Mouse (Mus musculus): ENCODE results near the gene Stard10. TPM values are rescaled to one million over a fixed set of nuclear protein-coding genes. Genes with fewer than 3 reads are reported as not detected.

Stard10 gene
- polyA plus RNA-seq, 1 experiment from 2014 or later = 15.6 TPM

DNA sequence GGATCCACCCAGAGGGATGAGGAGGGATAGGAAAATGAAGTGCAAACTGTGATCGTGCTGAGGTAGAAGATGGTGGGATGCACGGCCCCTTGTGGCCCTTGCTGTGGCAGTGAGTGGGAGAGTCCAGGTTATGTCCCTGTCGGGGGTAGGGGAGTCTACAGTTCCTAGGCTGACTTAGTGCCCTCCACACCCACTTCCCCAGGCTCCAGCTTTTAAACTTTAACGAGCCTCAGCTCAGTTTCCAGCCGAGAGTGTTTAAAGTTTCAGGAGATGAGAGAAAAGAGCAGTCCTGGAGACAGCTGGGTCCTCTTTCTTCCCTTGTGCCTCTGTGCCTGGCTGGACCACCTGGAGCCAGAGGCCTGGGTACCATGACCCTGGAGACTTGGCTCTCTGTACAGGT is 10.4 kb downstream of the Stard10 start:
- Histone ChIP-seq H3K9me3 (replicated peaks; ENCODE audit: control insufficient read depth, low read length) (no peaks in the 10 kb centered on the region), H3K36me3 (replicated peaks; ENCODE audit: control insufficient read depth, insufficient read depth, low read depth, low read length) (no peaks in the 10 kb centered on the region), H3K4me2 (ENCODE audit: low read depth, low read length) (no peak overlapping the region), H3K27me3 (ENCODE audit: control insufficient read depth, insufficient read depth, low read length) (no peaks in the 10 kb centered on the region), H3K4me1 (ENCODE audit: control insufficient read depth, insufficient read depth, low read length) (no peaks in the 10 kb centered on the region), H3K4me3 (ENCODE audit: low read depth, low read length) (no peak overlapping the region), H3K27ac (replicated peaks; ENCODE audit: low read depth, low read length) (no peak overlapping the region), H3K9ac (replicated peaks; ENCODE audit: low read length) (no peak overlapping the region)
- 59% methylated on average over 5 of the region's 5 CpGs for WGBS
- ATAC-seq (replicated peaks; ENCODE audit: insufficient number of reproducible peaks, low FRiP score, low TSS enrichment, low read depth) = no peak
- DNase-seq (ENCODE audit: low spot score) = no peak

DNA sequence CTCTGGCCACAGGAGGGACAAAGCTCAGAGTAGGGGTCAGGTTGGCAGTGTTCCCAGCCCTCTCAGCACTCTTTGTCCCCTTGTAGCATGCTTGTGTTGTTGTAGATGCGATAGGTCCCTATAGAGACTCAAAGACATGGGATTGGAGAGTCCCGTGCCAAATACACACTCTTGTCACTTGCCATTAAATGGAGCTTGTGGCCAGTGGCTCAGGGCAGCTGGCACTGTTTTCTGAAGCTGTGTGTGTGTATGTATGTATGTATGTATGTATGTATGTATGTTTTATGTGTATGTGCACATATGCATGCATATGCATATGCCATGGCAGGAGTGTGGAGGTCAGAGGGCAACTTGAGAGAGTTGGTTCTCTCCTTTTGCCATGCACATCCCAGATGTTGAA is 10.9 kb downstream of the Stard10 start:
- DNase-seq (ENCODE audit: low spot score) (no peak), ATAC-seq (replicated peaks; ENCODE audit: insufficient number of reproducible peaks, low FRiP score, low TSS enrichment, low read depth) (no peak)
- Histone ChIP-seq H3K4me2 (ENCODE audit: low read depth, low read length) (no peak overlapping the region), H3K36me3 (replicated peaks; ENCODE audit: control insufficient read depth, insufficient read depth, low read depth, low read length) (no peaks in the 10 kb centered on the region), H3K4me3 (ENCODE audit: low read depth, low read length) (no peak overlapping the region), H3K4me1 (ENCODE audit: control insufficient read depth, insufficient read depth, low read length) (no peaks in the 10 kb centered on the region), H3K9me3 (replicated peaks; ENCODE audit: control insufficient read depth, low read length) (no peaks in the 10 kb centered on the region), H3K27me3 (ENCODE audit: control insufficient read depth, insufficient read depth, low read length) (no peaks in the 10 kb centered on the region), H3K27ac (replicated peaks; ENCODE audit: low read depth, low read length) (no peak overlapping the region), H3K9ac (replicated peaks; ENCODE audit: low read length) (no peak overlapping the region)
- whole genome bisulfite sequencing = 89% methylated on average over 2 of the region's 2 CpGs

DNA sequence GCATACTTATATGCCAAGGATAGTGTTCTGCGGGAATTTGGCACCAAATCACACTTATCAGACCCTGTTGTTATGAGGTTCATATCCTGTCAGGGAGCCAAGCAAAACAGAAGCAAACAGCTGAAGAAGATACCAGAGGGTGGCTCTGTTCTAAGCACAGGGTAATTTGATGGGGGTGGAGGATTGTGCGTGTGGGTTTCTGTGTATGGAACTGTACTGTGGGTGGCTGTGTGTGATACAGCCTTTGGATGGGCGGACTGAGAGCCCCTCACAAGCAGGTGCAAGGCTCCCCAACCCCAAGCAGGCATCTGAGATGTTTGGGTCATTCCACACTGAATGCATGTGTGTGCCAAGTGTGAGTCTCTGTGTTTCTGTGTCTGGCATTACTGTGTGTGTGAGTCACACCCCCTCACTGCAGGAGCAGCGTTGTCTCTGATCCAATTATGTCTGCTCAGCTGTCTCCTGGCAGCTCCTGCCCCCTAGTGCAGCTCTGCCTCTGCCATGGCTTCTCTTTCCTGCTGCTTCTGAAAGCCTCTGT is 11.8 kb downstream of the Stard10 start:
- DNase-seq (ENCODE audit: low spot score) = no peak
- Histone ChIP-seq H3K4me1 (ENCODE audit: control insufficient read depth, insufficient read depth, low read length) (no peaks in the 10 kb centered on the region), H3K9me3 (replicated peaks; ENCODE audit: control insufficient read depth, low read length) (no peaks in the 10 kb centered on the region), H3K36me3 (replicated peaks; ENCODE audit: control insufficient read depth, insufficient read depth, low read depth, low read length) (no peaks in the 10 kb centered on the region), H3K4me2 (ENCODE audit: low read depth, low read length) (no peak overlapping the region), H3K9ac (replicated peaks; ENCODE audit: low read length) (no peak overlapping the region), H3K27me3 (ENCODE audit: control insufficient read depth, insufficient read depth, low read length) (no peaks in the 10 kb centered on the region), H3K4me3 (ENCODE audit: low read depth, low read length) (no peak overlapping the region), H3K27ac (replicated peaks; ENCODE audit: low read depth, low read length) (no peak overlapping the region)
- no peak for ATAC-seq (replicated peaks; ENCODE audit: insufficient number of reproducible peaks, low FRiP score, low TSS enrichment, low read depth)
- WGBS = 67% methylated on average over 4 of the region's 4 CpGs

DNA sequence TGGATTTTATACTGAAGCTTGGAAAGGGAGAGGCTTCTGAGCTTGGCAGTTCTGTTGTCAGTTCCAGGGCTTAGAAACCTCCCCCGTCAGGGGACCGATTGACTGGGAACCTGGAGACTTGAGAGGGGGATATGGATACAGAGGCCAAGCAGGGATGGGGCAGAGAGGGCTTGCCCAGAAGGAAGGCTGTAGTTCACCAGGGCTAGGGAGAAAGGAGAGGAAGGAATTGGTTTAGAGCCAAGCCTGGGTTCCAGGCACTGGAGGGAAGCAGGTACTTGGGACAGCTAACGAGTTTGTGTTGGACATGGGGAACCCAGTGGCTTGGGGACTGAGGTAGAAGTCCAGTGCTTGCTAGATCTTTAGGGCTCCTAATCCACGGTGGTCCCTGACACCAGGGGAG is 12.7 kb downstream of the Stard10 start:
- no peak for DNase-seq (ENCODE audit: low spot score)
- Histone ChIP-seq H3K9me3 (replicated peaks; ENCODE audit: control insufficient read depth, low read length) (no peaks in the 10 kb centered on the region), H3K36me3 (replicated peaks; ENCODE audit: control insufficient read depth, insufficient read depth, low read depth, low read length) (no peaks in the 10 kb centered on the region), H3K4me2 (ENCODE audit: low read depth, low read length) (no peak overlapping the region), H3K4me1 (ENCODE audit: control insufficient read depth, insufficient read depth, low read length) (no peaks in the 10 kb centered on the region), H3K27me3 (ENCODE audit: control insufficient read depth, insufficient read depth, low read length) (no peaks in the 10 kb centered on the region), H3K27ac (replicated peaks; ENCODE audit: low read depth, low read length) (no peak overlapping the region), H3K4me3 (ENCODE audit: low read depth, low read length) (no peak overlapping the region), H3K9ac (replicated peaks; ENCODE audit: low read length) (no peak overlapping the region)
- ATAC-seq (replicated peaks; ENCODE audit: insufficient number of reproducible peaks, low FRiP score, low TSS enrichment, low read depth) = no peak
- 72% methylated on average over 4 of the region's 4 CpGs for WGBS

DNA sequence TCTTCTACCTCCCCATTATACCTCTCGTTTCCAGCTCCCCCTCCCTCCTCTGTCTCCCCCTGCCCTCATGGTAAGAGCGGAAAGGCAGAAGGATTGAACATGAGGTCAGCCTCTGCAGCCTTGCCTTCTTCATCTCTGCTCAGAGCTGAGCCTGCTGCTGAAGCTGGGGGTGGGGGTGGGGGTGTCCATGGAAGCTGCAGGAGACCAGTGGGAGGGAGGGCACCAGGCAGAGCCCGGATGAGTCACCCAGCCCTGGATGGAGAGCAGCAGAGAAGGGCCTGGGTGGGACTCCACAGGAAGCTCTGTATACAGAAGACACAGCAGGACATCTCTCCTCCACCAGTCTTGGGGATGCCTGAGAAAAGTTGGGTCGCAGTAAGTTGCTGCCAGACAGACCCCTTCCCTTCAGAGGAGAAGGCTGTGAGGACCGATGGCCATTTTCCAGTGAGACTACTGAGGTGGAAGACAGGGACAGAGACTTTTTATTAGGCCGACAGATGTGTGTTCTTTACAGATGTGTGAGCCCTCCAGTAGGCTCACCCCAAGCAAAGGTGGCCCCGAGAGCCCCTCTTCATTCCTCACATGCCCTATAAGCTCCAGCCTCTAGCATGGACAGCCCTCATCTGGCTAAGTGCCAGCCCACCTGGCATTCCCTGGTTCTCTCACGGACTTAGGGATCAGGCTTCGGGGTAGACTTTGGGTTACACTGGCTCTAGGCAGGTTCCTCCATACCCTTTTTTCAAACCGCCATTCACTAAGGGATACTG is 13.4 kb downstream of the Stard10 start:
- Histone ChIP-seq H3K4me2 (ENCODE audit: low read depth, low read length) (no peak overlapping the region), H3K27me3 (ENCODE audit: control insufficient read depth, insufficient read depth, low read length) (no peaks in the 10 kb centered on the region), H3K9me3 (replicated peaks; ENCODE audit: control insufficient read depth, low read length) (no peaks in the 10 kb centered on the region), H3K27ac (replicated peaks; ENCODE audit: low read depth, low read length) (no peak overlapping the region), H3K36me3 (replicated peaks; ENCODE audit: control insufficient read depth, insufficient read depth, low read depth, low read length) (no peaks in the 10 kb centered on the region), H3K4me3 (ENCODE audit: low read depth, low read length) (no peak overlapping the region), H3K4me1 (ENCODE audit: control insufficient read depth, insufficient read depth, low read length) (no peaks in the 10 kb centered on the region), H3K9ac (replicated peaks; ENCODE audit: low read length) (no peak overlapping the region)
- WGBS = 65% methylated on average over 10 of the region's 10 CpGs
- DNase-seq (ENCODE audit: low spot score) (no peak), ATAC-seq (replicated peaks; ENCODE audit: insufficient number of reproducible peaks, low FRiP score, low TSS enrichment, low read depth) (0 out of 2 replicates have a peak, but pooled peaks have one; percentile 14)

DNA sequence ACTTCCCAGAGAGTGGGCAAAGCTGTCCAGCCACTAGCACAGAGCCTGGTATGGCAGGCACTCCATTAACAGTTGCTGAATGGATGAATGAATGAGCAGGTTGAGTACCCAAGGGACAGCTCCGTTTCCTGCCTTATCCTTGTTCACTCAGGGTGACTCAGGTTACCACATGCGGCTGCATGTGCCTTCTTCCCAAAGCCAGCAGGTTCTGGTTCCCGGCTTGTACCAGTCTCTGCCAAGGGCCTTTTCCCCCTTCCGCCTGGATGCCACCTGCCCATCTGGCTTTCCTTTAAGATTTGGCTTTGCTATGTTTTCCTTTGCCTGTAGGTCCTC is 13.9 kb downstream of the Stard10 start:
- H3K4me3 ChIP-seq (ENCODE audit: low read depth, low read length) = no peak overlapping the region

DNA sequence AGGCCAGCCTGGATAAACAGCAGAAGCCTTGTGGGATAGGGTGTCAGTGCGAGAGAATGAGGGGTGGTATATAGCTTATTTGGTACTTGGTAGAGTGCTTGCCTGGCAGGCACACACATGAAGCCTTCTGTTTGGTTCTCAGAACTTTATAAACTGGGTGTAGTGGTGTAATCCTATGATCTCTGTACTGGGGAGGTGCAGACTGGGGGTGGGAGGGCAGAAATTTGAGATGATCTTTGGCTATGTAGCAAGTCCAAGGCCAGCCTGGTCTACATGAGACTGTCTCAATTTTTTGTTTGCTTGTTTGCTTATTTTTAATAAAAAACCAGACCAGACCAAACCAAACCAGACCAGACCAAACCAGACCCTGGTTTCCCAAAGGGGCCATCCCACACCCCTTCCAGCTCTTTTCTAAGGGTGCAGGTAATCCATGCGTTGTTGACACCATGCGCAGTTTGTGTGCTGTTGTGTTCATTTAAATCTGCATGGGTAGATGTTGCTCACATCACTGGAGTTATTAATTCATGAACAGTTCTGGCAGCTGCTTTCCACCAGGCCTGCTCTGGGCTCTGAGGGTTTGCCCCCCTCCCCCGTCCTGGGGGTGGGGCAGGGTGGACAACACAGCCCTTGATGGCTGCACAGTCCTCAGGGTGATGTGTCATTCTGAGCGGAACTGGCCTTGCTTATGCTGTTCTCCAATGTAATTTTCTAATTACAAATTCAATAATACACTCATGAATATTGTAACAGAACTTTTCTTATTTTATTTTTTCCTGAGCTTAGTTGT is 15.4 kb downstream of the Stard10 start:
- Histone ChIP-seq H3K27me3 (ENCODE audit: control insufficient read depth, insufficient read depth, low read length) (no peaks in the 10 kb centered on the region), H3K4me1 (ENCODE audit: control insufficient read depth, insufficient read depth, low read length) (no peaks in the 10 kb centered on the region), H3K36me3 (replicated peaks; ENCODE audit: control insufficient read depth, insufficient read depth, low read depth, low read length) (no peaks in the 10 kb centered on the region), H3K4me3 (ENCODE audit: low read depth, low read length) (no peak overlapping the region), H3K27ac (replicated peaks; ENCODE audit: low read depth, low read length) (no peak overlapping the region), H3K9ac (replicated peaks; ENCODE audit: low read length) (no peak overlapping the region), H3K4me2 (ENCODE audit: low read depth, low read length) (no peak overlapping the region), H3K9me3 (replicated peaks; ENCODE audit: control insufficient read depth, low read length) (no peaks in the 10 kb centered on the region)
- 84% methylated on average over 5 of the region's 5 CpGs for WGBS
- DNase-seq (ENCODE audit: low spot score) (no peak), ATAC-seq (replicated peaks; ENCODE audit: insufficient number of reproducible peaks, low FRiP score, low TSS enrichment, low read depth) (0 out of 2 replicates have a peak, but pooled peaks have one; percentile 25)

More for the DNA sequence above, 13.9 kb downstream of the Stard10 start:
- Histone ChIP-seq H3K27ac (replicated peaks; ENCODE audit: low read depth, low read length) (no peak overlapping the region), H3K9me3 (replicated peaks; ENCODE audit: control insufficient read depth, low read length) (no peaks in the 10 kb centered on the region), H3K4me1 (ENCODE audit: control insufficient read depth, insufficient read depth, low read length) (no peaks in the 10 kb centered on the region), H3K4me2 (ENCODE audit: low read depth, low read length) (no peak overlapping the region), H3K9ac (replicated peaks; ENCODE audit: low read length) (no peak overlapping the region), H3K27me3 (ENCODE audit: control insufficient read depth, insufficient read depth, low read length) (no peaks in the 10 kb centered on the region), H3K36me3 (replicated peaks; ENCODE audit: control insufficient read depth, insufficient read depth, low read depth, low read length) (no peaks in the 10 kb centered on the region)
- no peak for DNase-seq (ENCODE audit: low spot score)
- WGBS = 66% methylated on average over 4 of the region's 4 CpGs
- no peak for ATAC-seq (replicated peaks; ENCODE audit: insufficient number of reproducible peaks, low FRiP score, low TSS enrichment, low read depth)

DNA sequence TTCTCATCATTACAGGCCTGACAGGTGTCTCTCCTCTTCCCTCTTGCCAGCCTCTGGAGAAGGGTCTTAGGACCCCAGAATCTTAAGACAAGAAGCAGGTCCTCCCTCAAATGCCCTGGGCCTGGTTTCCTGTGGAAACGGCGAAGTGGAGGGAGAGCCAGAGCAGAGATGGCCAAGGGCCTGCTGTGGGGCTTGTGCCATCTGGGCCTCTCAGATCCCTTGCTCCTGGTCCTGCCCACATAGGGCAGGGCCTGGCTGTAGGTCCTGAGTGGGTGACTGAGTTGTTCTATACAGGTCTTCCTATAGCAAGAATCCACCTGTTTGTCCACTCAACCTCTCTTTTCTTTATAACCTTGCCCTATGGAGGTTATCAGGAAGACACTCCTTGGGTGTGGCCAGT is 18.3 kb downstream of the Stard10 start:
- no peaks in the 10 kb centered on the region for H3K36me3 ChIP-seq (replicated peaks; ENCODE audit: control insufficient read depth, insufficient read depth, low read depth, low read length)
- H3K9ac ChIP-seq (replicated peaks; ENCODE audit: low read length) = no peak overlapping the region
- no peak overlapping the region for H3K4me3 ChIP-seq (ENCODE audit: low read depth, low read length)
- H3K9me3 ChIP-seq (replicated peaks; ENCODE audit: control insufficient read depth, low read length) = no peaks in the 10 kb centered on the region
- H3K27me3 ChIP-seq (ENCODE audit: control insufficient read depth, insufficient read depth, low read length) = no peaks in the 10 kb centered on the region
- ATAC-seq (replicated peaks; ENCODE audit: insufficient number of reproducible peaks, low FRiP score, low TSS enrichment, low read depth) = no peak
- DNase-seq (ENCODE audit: low spot score) = no peak
- no peaks in the 10 kb centered on the region for H3K4me1 ChIP-seq (ENCODE audit: control insufficient read depth, insufficient read depth, low read length)
- H3K27ac ChIP-seq (replicated peaks; ENCODE audit: low read depth, low read length) = no peak overlapping the region
- no peak overlapping the region for H3K4me2 ChIP-seq (ENCODE audit: low read depth, low read length)
- WGBS = 96% methylated on average over 2 of the region's 2 CpGs

Data from embryonic facial prominence, embryonic 11.5 days (tissue).